Mouse (Mus musculus): ENCODE measurements around the gene Spata31.

The Spata31 gene

DNA sequence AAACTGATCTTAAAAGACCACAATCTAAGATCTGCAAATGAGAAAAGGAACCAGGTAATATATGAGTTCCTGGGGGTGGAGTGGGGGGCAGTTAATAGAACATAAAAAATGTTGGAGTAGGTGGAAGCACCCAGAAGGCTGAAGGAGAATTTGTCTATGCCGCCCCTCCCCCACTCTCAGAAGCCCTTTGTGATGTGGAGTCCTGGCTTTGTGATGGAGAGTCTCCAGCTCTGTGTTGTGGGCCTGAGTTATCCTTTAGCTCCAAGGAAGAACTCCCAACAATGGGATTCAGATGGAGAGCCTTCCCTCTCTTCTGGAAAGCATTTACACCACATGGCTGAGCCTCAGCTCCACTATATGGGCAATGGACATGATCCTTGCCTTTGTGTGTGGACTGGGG is at the start of gene Spata31:
Gene Spata31 (plus strand): TSS at position 216 of the 400 bp plus-strand sequence.
- no peak for DNase-seq (ENCODE audit: low read depth, low spot score)

DNA sequence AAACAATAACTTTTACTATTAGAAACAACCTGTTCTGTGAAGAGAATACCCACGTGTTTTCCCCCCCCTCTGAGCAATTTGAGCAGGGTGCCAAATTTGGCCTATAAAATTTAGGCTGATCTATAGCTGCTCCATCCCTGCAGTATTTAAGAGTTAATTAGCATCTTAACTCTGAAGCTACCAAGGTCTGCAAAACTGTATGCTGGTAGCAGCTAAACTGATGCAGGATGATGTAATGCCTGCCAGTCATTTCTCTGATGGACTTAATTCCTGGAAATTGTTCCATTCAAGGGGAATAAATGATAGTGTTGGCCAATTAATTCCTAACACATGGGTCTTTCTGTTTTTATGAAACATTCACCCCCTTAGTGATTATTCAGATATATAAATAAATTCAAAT is 14.1 kb upstream of the Spata31 start:
- no peak for DNase-seq (ENCODE audit: low read depth, low spot score)

DNA sequence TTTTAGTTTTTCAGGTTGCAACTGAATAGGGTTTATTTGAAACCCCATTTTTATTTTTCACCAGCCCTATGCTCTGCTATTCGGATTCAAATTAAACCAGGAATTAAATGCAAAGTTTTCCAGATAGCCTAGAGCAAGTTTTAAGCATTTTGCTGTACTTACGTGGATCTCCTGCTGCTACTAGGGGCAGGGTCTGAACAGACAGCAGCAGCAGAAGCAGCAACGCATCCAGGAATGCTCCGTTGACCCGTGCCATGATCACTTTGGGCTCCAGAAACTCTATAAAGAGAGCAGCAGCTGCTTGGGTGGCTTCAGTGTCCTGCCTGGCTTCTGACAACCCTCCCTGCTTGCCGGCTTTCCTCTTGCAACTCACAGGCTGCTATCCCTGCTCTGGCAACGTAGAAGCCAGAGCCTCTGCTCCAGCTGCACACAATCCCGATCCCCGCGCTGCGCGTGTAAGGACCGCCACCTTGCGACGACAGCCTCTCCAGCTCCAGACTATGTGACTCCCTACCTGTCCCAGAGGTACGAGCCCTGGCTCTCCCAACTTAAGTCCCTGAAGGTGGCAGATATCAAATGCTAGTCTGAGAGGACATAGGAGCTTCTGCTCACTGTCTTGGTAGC is 13.5 kb upstream of the Spata31 start, which contains the start of gene Cntnap3:
Gene Cntnap3 (minus strand): TSS at position 371 of the 624 bp plus-strand sequence.
- DNase-seq (ENCODE audit: low read depth, low spot score), result no peak
